Mouse (Mus musculus) brain, embryonic 18.5 days (tissue): ENCODE results near the gene Nr2f6.
"Not testable (repeated sequence)": the region's sequence is repeated elsewhere in the genome, so short reads cannot be mapped to it uniquely, and the experiment has no call there.

Source experiments
- DNase-seq: peaks from one replicate; pipeline ENCODE4 v3.0.0-alpha.2; 2012; ENCODE audit warnings: low read depth, low spot score

The Nr2f6 gene

DNA sequence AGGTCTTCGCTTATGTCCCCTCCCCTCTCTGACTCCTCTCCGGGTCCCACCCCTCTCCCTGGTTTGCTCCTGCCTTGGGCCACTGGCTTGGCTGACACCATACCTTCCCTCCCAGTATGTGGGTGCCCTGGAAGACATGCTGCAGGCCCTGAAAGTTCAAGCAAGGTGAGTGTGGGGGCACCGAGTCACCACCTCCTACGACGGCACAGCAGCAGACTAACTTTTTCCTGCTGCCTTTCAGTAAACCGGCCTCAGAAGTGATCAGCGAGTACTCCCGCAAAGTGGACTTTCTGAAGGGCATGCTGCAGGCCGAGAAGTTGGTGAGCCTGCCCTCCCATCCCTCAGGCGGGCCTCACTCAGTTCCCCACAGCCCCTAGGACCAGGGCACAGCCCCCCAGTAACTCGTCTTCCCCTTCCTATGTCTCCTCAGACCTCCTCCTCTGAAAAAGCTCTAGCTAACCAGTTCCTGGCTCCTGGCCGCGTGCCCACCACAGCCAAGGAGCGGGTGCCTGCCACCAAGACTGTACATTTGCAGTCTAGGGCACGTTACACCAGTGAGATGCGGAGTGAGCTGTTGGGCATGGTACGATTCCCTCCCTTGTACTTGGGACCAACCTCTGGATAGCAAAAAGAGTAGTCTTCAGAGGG, 14.1 kb downstream of the Nr2f6 start:
- DNase-seq = no peak

DNA sequence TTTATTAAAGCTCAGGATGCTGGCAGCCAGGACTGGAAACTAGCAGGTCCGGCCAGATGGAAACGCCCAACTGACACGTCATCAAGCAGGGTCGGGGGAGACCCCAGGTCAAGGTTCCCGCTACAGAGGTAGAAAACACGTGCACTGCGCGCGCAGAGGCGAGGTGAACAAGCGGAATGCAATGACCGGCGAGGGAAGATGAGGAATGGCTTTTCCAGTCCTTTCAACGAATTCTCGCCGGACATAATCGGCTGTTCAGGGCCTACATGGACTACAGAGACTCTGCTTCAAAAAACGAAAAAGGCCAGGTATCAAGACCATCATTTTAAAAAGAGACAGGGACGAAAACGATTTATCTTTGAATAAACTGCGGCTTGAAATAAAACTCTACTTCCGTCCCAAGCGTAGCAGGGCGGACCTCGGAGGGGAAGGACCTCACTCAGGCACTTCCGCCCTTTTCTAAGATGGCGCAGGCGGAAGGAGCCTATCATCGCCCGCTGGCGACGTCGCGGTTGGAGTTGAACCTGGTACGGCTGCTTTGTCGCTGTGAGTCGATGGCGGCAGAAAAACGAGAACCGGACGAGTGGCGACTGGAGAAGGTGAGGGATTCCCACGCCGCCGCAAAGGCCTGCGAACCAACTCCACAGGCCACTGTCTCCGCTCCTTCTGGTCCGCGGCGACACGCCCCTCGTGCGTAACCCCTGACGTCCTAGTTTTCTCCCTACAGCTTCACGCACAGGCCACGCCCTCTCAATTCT, 14.8 kb downstream of the Nr2f6 start, which contains the start of gene Use1:
TSS of gene Use1 (plus strand) at position 78 of the 758 bp plus-strand sequence.
- peak; percentile 86 for DNase-seq

GRCm38 (mm10) chr8:71358026-71358425, 23.7 kb downstream of the Nr2f6 start:
- DNase-seq = no peak

DNA sequence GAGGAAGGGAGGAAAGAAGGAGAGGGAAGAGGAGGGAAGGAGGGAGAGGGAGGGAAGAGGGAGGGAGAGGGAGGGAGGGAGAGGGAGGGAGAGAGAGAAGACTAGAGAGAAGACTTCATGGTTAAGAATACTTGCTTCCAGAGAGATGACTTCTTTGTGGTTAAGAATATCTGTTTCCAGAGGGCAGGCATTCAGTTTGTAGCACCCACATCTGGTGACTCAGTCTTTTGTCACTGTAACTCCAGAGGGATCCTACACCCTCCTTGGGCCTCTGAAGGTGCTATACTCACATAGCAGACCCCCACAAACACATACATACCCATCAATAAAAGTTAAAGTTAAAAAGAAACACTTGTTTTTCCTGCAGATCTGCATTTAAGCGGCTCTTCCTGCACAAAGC, 30.2 kb downstream of the Nr2f6 start:
- DNase-seq = no peak

DNA sequence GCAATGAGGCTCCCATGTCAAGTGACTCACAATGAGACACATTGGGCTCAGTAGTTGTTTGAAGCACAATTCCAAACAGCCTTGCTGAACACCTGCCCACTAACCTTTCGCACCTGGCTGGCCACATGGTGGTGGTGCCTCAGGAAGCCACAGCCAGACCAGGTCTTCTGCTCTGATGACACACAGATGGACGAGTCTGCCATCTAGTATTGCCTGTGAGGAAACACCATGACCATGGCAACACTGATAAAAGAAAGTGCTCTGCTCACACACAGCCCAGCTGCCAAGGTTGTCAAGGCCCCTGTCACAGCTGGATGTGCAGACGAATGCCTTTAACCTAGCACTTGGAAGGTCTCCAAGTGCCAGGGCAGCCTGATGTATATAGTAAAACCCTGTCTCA, 30.6 kb downstream of the Nr2f6 start:
- no peak for DNase-seq

DNA sequence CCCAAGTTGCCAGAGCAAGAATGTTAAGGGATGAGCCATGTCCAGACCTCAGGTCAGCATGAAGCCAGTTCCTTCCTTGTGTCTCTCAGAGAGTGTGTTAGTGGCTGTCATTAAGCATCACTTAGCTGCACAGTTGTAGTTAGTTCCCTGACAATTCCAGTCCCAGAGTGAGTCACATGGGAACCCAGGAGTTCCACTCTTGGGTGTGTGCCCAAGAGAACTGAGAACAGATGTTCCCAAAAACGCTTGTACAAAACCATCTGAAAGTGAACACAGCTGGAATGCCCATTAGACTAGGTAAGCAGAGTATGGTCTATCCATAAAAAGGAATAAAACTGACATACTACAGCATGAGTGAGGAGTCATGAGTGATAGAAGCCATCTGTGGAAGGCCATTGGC, 35.2 kb downstream of the Nr2f6 start:
- DNase-seq = no peak

GRCm38 (mm10) chr8:71340625-71341024, 41.1 kb downstream of the Nr2f6 start:
- no peak for DNase-seq

DNA sequence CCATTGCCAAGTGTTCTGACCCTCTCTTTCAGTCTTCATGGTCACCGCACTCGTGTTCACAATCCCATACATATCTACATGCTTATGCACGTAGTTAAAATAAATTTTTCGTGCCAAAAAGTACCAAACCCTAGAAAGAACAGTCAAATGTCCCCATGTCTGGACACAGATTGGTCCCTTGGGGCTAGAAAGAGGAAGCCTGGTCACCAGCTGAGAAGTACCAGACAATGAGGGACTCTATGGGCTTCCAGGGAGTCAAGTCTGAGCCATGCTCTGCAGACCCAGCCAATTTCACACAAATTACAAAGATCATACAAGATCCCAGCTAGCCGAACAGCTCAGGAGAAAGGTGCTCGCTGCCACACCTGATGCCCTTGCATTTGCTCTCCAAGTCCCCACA, 43.9 kb downstream of the Nr2f6 start:
- DNase-seq = not testable (repeated sequence)

DNA sequence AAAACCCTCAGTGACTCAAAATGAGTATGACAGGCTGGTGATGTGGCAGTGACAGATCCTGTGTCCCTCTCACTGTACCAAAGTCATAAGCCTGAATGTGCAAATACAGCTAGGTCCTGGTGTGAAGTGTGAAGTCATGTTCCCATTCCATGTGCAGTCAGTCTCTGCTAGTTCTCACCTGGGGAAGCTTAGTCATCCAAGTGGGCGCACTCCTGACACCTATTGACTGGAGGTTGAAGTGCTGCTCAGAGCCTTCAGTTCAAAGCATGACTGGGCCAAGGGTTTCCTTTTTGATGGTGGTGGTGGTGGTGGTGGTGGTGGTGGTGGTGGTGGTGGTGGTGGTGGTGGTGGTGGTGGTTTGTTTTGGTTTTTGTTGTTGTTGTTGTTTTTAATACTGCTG, 56.9 kb downstream of the Nr2f6 start:
- no peak for DNase-seq
